Mouse (Mus musculus) thymus, adult 18-20 months (tissue): ENCODE results near the gene Elane.
A peak's percentile ranks its signal among the peaks of the same experiment; 100 is the strongest.

ENCODE experiments used
- DNase-seq, 2 experiments: peaks; one replicate each; pipeline ENCODE4 v3.0.0; 2022; ENCODE audit warnings: mixed read lengths in 2 of 2

Gene Elane

DNA sequence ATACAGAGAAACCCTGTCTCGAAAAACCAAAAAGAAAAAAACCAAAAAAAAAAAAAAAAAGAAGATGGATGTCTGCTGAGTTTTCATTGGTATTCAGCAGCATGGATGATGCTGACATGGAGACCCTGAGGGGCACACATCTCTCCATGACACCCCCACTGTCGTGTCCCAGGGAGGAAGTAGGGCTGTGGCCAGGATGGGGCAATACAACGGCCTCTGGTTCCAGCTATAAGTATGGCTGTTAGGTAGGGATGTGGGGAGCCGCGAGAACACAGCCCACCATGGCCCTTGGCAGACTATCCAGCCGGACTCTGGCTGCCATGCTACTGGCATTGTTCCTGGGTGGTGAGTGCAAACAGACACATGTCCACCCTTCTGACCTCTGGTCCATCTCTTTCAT lies at the start of gene Elane:
Gene Elane (plus strand): TSS at position 194 of the 400 bp plus-strand sequence.
- DNase-seq, result no peak

DNA sequence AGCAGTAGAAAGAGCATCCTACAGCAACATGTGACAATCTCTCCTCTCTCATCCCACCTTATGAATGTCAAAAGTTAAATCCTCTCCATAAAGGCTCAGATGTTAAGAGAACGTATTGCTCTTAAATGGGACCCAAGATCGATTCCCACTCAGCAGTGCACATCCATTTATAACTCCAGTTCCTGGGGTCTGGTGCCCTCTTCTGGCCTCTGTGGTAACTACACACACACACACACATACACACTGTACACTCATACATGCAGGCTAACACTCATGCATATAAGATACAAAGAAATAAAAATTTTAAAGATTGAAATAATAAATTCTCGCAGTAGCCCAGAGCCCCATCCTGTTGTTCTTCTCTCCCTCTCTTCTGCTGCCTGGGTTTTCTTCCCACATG lies 49.1 kb upstream of the Elane start:
- no peak for DNase-seq

GRCm38 (mm10) chr10:79838151-79838550 lies 47.9 kb upstream of the Elane start:
- DNase-seq, result no peak

DNA sequence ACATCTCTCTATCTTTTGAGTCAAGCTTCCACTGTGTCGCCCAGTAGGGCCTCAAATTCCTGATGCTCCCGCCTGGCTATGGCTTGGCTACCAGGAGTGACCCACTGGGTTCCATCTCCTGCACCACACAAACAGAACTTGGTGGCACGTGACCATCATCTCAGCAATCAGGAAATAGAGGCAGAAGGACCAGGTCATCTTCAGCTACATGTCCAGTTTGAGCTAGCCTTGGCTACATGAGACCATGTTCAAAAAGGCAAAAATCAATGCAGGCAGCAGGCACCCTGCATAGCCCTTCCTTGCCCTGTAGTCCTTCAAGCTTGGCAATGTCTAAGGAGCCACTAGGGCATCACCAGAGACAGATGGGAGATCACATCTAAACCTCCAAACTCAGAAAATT lies 46.0 kb upstream of the Elane start:
- DNase-seq, result no peak

GRCm38 (mm10) chr10:79840644-79841551 lies 45.1 kb upstream of the Elane start:
- no peak for DNase-seq

DNA sequence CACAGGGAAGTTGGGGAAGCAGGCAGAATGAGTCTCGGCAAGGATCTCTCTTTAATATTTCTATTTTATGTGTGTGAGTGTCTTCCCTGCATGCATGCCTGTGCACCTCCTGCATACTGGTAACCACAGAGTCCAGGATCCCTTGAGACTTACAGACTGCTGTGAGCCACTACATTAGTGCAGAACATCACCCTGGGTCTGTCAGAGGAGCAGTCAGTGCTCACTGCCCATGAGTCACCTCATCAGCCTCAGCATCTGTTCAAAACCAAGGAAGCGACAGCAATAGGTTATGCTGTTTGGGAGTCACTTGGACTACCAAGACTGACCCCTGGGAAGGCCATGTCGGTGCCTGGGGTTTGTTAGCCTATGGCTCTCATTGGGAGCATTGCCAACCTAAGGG lies 43.7 kb upstream of the Elane start:
- no peak for DNase-seq

- DNase-seq, result no peak
Observed at GRCm38 (mm10) chr10:79843476-79843875, 42.6 kb upstream of the Elane start.

- no peak for DNase-seq
Observed at GRCm38 (mm10) chr10:79846553-79846952, 39.5 kb upstream of the Elane start.

DNA sequence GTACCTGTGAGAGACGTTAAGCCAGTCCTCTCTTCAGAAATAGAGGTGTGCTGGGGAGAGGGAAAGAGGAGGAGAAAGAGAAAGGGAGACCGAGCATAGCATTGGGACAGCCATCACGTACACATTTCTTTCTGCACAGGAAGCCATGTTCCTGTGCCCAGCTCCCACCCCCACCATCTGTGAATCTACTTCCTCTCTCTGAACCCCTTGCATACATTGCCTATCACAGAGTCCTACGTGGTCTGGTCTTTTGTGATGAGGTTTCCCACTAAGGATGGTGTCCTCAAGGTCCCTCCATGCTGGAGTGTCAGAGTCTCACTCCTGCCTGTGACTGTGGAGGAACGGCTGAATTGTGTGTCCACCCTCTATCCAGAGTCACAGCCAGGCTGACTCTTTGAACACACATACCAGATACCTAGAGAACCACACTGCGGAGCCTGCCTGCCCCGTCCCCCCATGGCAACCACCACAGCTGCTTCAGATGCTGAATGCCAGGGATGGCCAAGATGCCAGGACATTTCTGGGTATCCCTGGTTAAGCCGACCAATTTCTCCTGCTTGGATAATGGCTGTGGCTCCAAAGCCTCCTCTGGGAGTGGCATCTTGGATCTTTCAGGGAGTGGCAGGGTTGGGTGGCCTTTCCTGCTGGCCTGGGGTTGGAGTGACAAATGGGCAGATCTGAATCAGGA lies 36.0 kb upstream of the Elane start:
- DNase-seq, result no peak

GRCm38 (mm10) chr10:79851653-79852052 lies 34.4 kb upstream of the Elane start:
- DNase-seq, result no peak

GRCm38 (mm10) chr10:79852107-79852789 lies 33.8 kb upstream of the Elane start:
- no peak for DNase-seq

GRCm38 (mm10) chr10:79852827-79853226 lies 33.2 kb upstream of the Elane start:
- DNase-seq, result no peak

DNA sequence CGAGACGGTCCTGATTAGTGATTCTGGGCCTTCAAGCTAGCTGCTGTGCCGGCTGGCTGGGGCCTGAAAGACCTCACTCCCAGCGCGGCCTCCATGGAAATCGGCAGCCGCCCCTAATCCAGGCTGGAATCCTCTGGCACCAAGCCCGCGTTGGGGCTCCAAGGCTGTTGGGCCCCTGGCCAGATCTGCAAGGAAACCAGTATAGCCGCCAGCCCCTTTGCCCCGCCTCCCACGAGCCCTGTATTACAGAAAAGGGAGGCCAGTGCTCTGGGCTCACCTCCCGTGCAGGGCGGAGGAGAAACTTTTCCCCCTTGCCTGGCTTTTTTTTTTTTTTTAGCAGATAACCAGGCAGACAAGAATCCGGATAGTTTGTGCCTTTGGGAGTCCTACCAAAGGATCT lies 32.7 kb upstream of the Elane start:
- peak; percentile 60 to 69 for DNase-seq

GRCm38 (mm10) chr10:79853860-79854795 lies 31.9 kb upstream of the Elane start, which contains the start of gene Ptbp1:
Gene Ptbp1, plus strand, starts transcription at chr10:79854427.
- peak; percentile 98 to 99 for DNase-seq

- DNase-seq, result peak; percentile 69 to 78
Observed at GRCm38 (mm10) chr10:79854801-79855541, 31.1 kb upstream of the Elane start.

DNA sequence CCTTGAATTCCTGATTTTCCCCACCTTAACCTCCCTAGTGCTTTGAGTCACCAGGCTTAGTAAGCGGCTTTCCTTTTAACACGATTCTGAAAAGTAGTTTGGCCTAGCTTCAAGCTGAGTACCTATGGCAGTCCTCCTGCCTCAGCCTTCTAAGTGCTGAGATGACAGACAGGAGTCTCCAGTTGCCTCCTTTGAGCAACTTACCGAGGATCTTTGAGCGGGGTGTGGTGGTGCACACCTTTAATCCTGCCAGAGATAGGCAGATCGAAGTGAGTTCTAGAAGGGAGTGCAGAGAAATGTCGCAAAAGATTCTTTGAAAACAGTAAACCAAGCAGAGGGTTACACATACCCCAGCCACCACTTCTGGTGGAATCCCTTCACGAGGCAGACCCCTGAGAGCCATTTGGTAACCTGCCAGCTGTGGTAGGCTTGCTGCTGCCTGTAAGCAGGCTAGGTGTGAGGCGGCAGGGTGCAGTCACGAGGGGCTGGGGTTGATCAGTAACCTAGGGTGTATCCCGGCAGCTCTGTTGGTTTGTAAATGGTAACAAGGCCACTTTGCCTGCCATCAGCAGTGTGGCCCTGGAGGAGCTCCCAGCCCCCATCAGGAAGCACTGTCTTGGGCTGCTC lies 30.4 kb upstream of the Elane start:
- DNase-seq, result no peak

DNA sequence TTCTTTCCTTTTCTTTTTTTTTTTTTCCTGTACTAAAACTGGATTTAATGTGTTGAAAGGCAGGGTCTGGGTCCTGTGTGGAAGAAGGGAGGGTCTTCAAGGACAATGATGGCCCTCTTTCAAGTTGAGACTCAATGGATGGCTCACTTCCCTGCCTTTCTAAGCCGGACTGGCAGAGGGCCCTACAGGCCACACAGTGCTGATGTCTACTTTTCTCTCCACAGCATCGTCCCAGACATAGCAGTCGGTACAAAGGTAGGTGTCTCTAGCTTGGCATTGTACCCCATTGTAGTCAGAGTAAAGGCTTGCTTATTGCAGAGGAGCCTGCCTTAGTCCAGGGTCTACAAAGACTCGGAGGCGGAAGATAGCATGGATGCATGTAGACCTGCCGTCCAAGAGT lies 29.8 kb upstream of the Elane start:
- no peak for DNase-seq

DNA sequence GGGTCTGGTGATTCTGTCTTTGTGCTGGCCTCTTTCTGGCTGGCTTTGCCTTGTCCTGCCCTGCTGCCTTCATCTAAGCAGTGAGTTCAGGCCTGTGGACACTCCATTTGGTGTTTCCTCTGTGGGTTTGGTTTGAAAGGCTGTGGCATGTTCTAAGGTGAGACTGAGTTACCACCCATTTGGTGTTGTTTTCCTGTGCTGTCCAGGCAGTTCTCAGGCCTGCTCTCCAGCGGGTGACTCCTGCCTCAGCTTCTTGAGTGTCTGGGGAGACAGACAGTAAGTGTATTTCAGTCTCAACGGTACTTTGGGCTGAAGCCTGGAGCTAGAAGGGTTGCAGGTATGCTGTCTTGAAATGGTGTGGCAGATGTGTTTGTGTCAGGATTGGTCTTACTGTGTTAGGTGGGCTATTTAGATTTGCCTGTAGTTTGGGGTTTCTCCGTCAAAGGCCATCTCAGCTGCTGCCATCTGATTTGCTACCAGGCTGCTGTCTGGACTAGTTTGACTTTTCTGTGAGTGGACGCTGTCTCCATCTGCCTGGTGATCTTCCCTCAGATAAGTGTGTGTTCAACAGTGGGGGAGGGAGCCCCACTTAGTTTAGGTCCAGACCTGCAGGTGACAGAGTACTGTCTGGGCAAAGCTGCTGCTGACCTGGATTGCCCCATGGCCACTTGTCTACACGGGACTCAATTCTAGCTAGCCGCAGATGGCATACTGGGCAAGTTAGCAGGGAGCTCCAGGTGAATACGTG lies 29.2 kb upstream of the Elane start:
- DNase-seq, result no peak

- DNase-seq, result no peak
Observed at GRCm38 (mm10) chr10:79857452-79857811, 28.6 kb upstream of the Elane start.

DNA sequence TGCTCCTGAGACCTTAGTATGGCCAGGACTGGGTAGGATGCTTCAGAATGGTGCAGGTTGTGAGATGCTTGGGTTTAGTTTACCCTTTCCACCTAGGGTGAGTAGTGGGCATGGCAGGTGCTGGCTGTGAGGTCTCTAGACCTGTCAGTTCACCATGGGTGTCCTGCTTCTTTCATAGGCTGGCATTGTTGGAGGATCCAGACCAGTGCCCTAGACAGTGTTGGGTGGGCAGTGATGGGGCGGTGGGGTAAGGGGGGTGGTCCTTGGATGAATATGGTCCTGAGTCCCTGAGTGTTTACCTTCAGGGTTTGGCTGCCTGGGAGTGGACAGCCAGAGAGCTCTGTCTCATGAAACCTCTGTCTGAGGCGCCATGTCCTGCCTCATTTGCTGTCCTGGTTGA lies 28.2 kb upstream of the Elane start:
- no peak for DNase-seq
